Mouse (Mus musculus) thymus, adult 2 months (tissue): Measurements from ENCODE around the gene Clec2l. TPM values are rescaled to one million over a fixed set of nuclear protein-coding genes. Genes with fewer than 3 reads are reported as not detected.

ENCODE experiments used
- DNase-seq: peaks from one replicate; pipeline ENCODE4 v3.0.0; 2021
- H3K27ac ChIP-seq: fragments of 200-500 bp; 2 replicates; pipeline ENCODE4 v1.5.1; 2012; ENCODE audit warnings: low read length, control low read depth; ENCODE audit not compliant: control insufficient read depth, insufficient read depth
- H3K27me3 ChIP-seq: fragments of 200-500 bp; 2 replicates; pipeline ENCODE4 v1.6.1; 2012; ENCODE audit warnings: mild to moderate bottlenecking, low read length, moderate library complexity, mixed read lengths; ENCODE audit not compliant: control insufficient read depth, insufficient read depth
- H3K36me3 ChIP-seq: fragments of 200-500 bp; 2 replicates; pipeline ENCODE4 v1.6.1; 2012; ENCODE audit warnings: mild to moderate bottlenecking, low read length, moderate library complexity; ENCODE audit not compliant: control insufficient read depth, insufficient read depth
- H3K4me1 ChIP-seq: fragments of 200-500 bp; replicated peaks from 2 replicates; pipeline ENCODE4 v1.6.1; 2012; ENCODE audit warnings: low read length; ENCODE audit not compliant: control insufficient read depth, insufficient read depth
- H3K4me3 ChIP-seq: fragments of 200-500 bp; 2 replicates; pipeline ENCODE4 v1.5.1; 2012; ENCODE audit warnings: mild to moderate bottlenecking, low read length, control low read depth, moderate library complexity; ENCODE audit not compliant: control insufficient read depth, insufficient read depth
- CTCF ChIP-seq: fragments of 200-500 bp; IDR thresholded peaks from 2 replicates; pipeline ENCODE4 v1.5.1; 2012; ENCODE audit warnings: mild to moderate bottlenecking, control low read depth, low read length, moderate library complexity, borderline replicate concordance; ENCODE audit not compliant: control insufficient read depth, poor library complexity, insufficient read depth; ENCODE audit errors: extremely low read depth
- POLR2A ChIP-seq: fragments of 200-500 bp; IDR thresholded peaks from 2 replicates; pipeline ENCODE4 v1.6.1; 2012; ENCODE audit warnings: mild to moderate bottlenecking, low read length, control low read depth, moderate library complexity; ENCODE audit not compliant: control insufficient read depth, poor library complexity, insufficient read depth; ENCODE audit errors: extremely low read depth
- WGBS: fragments of 180-500 bp; shearing (Covaris S2); methylation state at CpG from one replicate; pipeline ENCODE4 v1.1.7; 2018; 5-methylcytosine and 5-hydroxymethylcytosine counted together
- polyA plus RNA-seq: library from polyadenylated mRNA; depleted of rRNA; stranded (reverse); fragments of >200 nt; gene quantifications from 2 replicates; pipeline ENCODE4 v1.2.3, GENCODE M21; 2012

Gene Clec2l
- polyA plus RNA-seq, 1 experiment: 0.67 TPM

- Histone ChIP-seq H3K4me3 (no peak overlapping the region), H3K27ac (no peak overlapping the region), H3K27me3 (no peaks in the 10 kb centered on the region), H3K36me3 (no peaks in the 10 kb centered on the region), H3K4me1 (no peaks in the 10 kb centered on the region)
- no peak for DNase-seq
- TF ChIP-seq CTCF: no peak
- WGBS: 99% methylated on average over 6 of the region's 6 CpGs
Measured at GRCm38 (mm10) chr6:38703526-38703925, 40.7 kb downstream of the Clec2l start.

- Histone ChIP-seq H3K4me1 (no peaks in the 10 kb centered on the region), H3K36me3 (no peaks in the 10 kb centered on the region), H3K27ac (no peak overlapping the region), H3K4me3 (no peak overlapping the region), H3K27me3 (no peaks in the 10 kb centered on the region)
- DNase-seq: no peak
- TF ChIP-seq CTCF (no peak), POLR2A (no peak)
- WGBS: 85% methylated on average over 7 of the region's 7 CpGs
Measured at GRCm38 (mm10) chr6:38704264-38704984, 41.6 kb downstream of the Clec2l start.

- H3K27me3 ChIP-seq: no peaks in the 10 kb centered on the region
- no peak for DNase-seq
- 79% methylated on average over 3 of the region's 3 CpGs for WGBS
- no peak overlapping the region for H3K27ac ChIP-seq
- no peaks in the 10 kb centered on the region for H3K36me3 ChIP-seq
- no peak for TF ChIP-seq POLR2A
- TF ChIP-seq CTCF: no peak
- H3K4me3 ChIP-seq: no peak overlapping the region
- no peaks in the 10 kb centered on the region for H3K4me1 ChIP-seq
Measured at GRCm38 (mm10) chr6:38710449-38710848, 47.6 kb downstream of the Clec2l start.

GRCm38 (mm10) chr6:38713957-38714898 lies 51.4 kb downstream of the Clec2l start:
- Histone ChIP-seq H3K4me3 (no peak overlapping the region), H3K27me3 (no peaks in the 10 kb centered on the region), H3K4me1 (no peaks in the 10 kb centered on the region), H3K27ac (no peak overlapping the region), H3K36me3 (no peaks in the 10 kb centered on the region)
- 91% methylated on average over 19 of the region's 19 CpGs for WGBS
- DNase-seq: no peak
- no peak for TF ChIP-seq CTCF
- no peak for TF ChIP-seq POLR2A

GRCm38 (mm10) chr6:38715881-38716280 lies 53.0 kb downstream of the Clec2l start:
- Histone ChIP-seq H3K27me3 (no peaks in the 10 kb centered on the region), H3K4me3 (no peak overlapping the region), H3K27ac (no peak overlapping the region), H3K36me3 (no peaks in the 10 kb centered on the region), H3K4me1 (no peaks in the 10 kb centered on the region)
- DNase-seq: no peak
- no peak for TF ChIP-seq POLR2A
- TF ChIP-seq CTCF: no peak
- 96% methylated on average over 16 of the region's 16 CpGs for WGBS

- 98% methylated on average over 7 of the region's 7 CpGs for whole genome bisulfite sequencing
- no peak overlapping the region for H3K27ac ChIP-seq
- DNase-seq: no peak
Measured at GRCm38 (mm10) chr6:38718625-38719024, 55.8 kb downstream of the Clec2l start.

More at GRCm38 (mm10) chr6:38718625-38719024, 55.8 kb downstream of the Clec2l start:
- Histone ChIP-seq H3K36me3 (no peaks in the 10 kb centered on the region), H3K4me3 (no peak overlapping the region), H3K4me1 (no peaks in the 10 kb centered on the region), H3K27me3 (no peaks in the 10 kb centered on the region)
- no peak for TF ChIP-seq CTCF
- no peak for TF ChIP-seq POLR2A
